Mouse (Mus musculus) olfactory bulb, adult 2 months (tissue): ENCODE measurements around the gene Ppox.

Experiments used
- CTCF ChIP-seq: fragments of 200-500 bp; IDR thresholded peaks from 2 replicates; pipeline ENCODE4 v1.5.1; 2012; ENCODE audit warnings: low read depth, mild to moderate bottlenecking, low read length, moderate library complexity; ENCODE audit not compliant: insufficient read depth
- POLR2A ChIP-seq: fragments of 200-500 bp; IDR thresholded peaks from 2 replicates; pipeline ENCODE4 v1.6.1; 2012; ENCODE audit warnings: mild to moderate bottlenecking, low read depth, low read length, moderate library complexity; ENCODE audit not compliant: insufficient read depth

DNA sequence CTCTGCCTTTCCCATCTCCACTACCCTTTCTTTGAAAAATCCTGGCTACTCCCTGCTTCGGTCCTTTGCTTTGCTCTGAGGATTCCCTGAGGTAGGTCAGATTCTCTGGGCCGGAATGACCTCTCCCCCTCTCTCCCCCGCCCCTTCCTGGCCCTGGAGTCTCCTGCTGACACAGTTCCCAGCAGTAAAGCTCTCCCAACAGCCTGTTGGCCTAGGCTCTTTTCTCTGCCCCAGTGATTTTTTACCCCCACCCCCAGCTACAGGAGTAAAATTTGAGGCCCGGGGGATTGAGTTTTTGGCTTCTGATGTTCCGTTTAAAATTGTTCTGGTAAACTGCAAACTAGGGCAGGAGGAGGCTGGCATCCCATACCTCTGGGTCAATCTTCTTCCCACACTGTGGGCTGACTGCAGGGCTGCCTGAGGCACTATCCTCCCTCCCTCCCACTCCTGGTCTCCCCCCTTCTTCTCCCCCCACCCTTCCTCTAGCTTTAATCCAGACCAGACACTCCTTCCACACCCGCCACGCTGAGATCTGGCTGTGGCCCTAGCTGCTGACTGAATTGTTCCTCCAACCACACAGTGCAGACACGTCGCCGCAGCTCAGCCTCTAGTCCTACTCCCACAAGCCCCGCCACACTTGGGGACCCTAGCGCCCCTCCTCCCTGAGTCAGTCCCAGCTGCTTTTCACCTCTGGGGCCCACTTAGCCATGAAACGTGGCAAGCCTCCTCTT lies 29.2 kb downstream of the Ppox start:
- no peak for TF ChIP-seq POLR2A
- TF ChIP-seq CTCF = no peak
